Mouse (Mus musculus): ENCODE data around the gene Fstl3.

Fstl3 gene

GRCm38 (mm10) chr10:79814271-79814842, 37.3 kb downstream of the Fstl3 start:
- no peak for DNase-seq (ENCODE audit: low spot score)

- no peak for DNase-seq (ENCODE audit: low spot score)
These were observed 38.8 kb downstream of the Fstl3 start for GRCm38 (mm10) chr10:79815671-79816494.

- DNase-seq (ENCODE audit: low spot score), result no peak
These were observed 40.0 kb downstream of the Fstl3 start for GRCm38 (mm10) chr10:79817111-79817510.

GRCm38 (mm10) chr10:79818225-79818624, 41.2 kb downstream of the Fstl3 start:
- no peak for DNase-seq (ENCODE audit: low spot score)

- no peak for DNase-seq (ENCODE audit: low spot score)
These were observed 42.5 kb downstream of the Fstl3 start for GRCm38 (mm10) chr10:79819606-79820005.

GRCm38 (mm10) chr10:79820277-79820676, 43.2 kb downstream of the Fstl3 start:
- DNase-seq (ENCODE audit: low spot score), result no peak

- DNase-seq (ENCODE audit: low spot score), result no peak
These were observed 43.7 kb downstream of the Fstl3 start, which contains the start of gene Misp for GRCm38 (mm10) chr10:79820782-79821181. Gene Misp, plus strand, starts transcription at chr10:79820989.

- no peak for DNase-seq (ENCODE audit: low spot score)
These were observed 44.7 kb downstream of the Fstl3 start for GRCm38 (mm10) chr10:79821731-79822130.

- DNase-seq (ENCODE audit: low spot score), result no peak
These were observed 45.3 kb downstream of the Fstl3 start for GRCm38 (mm10) chr10:79822372-79822771.

GRCm38 (mm10) chr10:79823011-79823410, 45.9 kb downstream of the Fstl3 start:
- no peak for DNase-seq (ENCODE audit: low spot score)

GRCm38 (mm10) chr10:79824413-79824812, 47.3 kb downstream of the Fstl3 start:
- no peak for DNase-seq (ENCODE audit: low spot score)

GRCm38 (mm10) chr10:79831583-79831982, 54.5 kb downstream of the Fstl3 start:
- DNase-seq (ENCODE audit: low spot score), result no peak
